Mouse (Mus musculus) stomach, embryonic 15.5 days (tissue): ENCODE measurements at regions not wholly inside any gene's neighbourhood (a gene's known extent, or its start where the extent isn't known, plus 50 kb on each side); places are given as distances from the start of the nearest gene placed in this dataset.
A peak's percentile ranks its signal among the peaks of the same experiment; 100 is the strongest.

Experiments used
- ATAC-seq: fragments of 200-750 bp; cut with Nextera tagmentation; 2 replicates; pipeline ENCODE4 v1.8.0; 2017; ENCODE audit warnings: low read depth, moderate number of reproducible peaks, moderate TSS enrichment; ENCODE audit not compliant: insufficient read depth, low FRiP score
- H3K27ac ChIP-seq: fragments of 300-500 bp; sonication (generic); 2 replicates; pipeline ENCODE4 v1.5.1; 2015; ENCODE audit warnings: mild to moderate bottlenecking, inconsistent platforms
- H3K27me3 ChIP-seq: fragments of 300-500 bp; sonication (generic); replicated peaks from 2 replicates; pipeline ENCODE4 v1.6.1; 2015; ENCODE audit warnings: inconsistent platforms
- H3K36me3 ChIP-seq: fragments of 300-500 bp; sonication (generic); 2 replicates; pipeline ENCODE4 v1.6.1; 2015; ENCODE audit warnings: inconsistent platforms
- H3K4me1 ChIP-seq: fragments of 300-500 bp; sonication (generic); 2 replicates; pipeline ENCODE4 v1.6.1; 2015; ENCODE audit warnings: inconsistent platforms
- H3K4me2 ChIP-seq: fragments of 300-500 bp; sonication (generic); 2 replicates; pipeline ENCODE4 v1.6.1; 2015; ENCODE audit warnings: mild to moderate bottlenecking, inconsistent platforms
- H3K4me3 ChIP-seq: fragments of 300-500 bp; sonication (generic); replicated peaks from 2 replicates; pipeline ENCODE4 v1.5.1; 2015; ENCODE audit warnings: inconsistent platforms
- H3K9ac ChIP-seq: fragments of 300-500 bp; sonication (generic); 2 replicates; pipeline ENCODE4 v1.6.1; 2015; ENCODE audit warnings: inconsistent platforms
- H3K9me3 ChIP-seq: fragments of 300-500 bp; sonication (generic); 2 replicates; pipeline ENCODE4 v1.6.1; 2016; ENCODE audit warnings: inconsistent platforms
- WGBS: fragments of 180-500 bp; shearing (Covaris S2); methylation state at CpG from one replicate; pipeline ENCODE4 v1.1.7; 2015; 5-methylcytosine and 5-hydroxymethylcytosine counted together

DNA sequence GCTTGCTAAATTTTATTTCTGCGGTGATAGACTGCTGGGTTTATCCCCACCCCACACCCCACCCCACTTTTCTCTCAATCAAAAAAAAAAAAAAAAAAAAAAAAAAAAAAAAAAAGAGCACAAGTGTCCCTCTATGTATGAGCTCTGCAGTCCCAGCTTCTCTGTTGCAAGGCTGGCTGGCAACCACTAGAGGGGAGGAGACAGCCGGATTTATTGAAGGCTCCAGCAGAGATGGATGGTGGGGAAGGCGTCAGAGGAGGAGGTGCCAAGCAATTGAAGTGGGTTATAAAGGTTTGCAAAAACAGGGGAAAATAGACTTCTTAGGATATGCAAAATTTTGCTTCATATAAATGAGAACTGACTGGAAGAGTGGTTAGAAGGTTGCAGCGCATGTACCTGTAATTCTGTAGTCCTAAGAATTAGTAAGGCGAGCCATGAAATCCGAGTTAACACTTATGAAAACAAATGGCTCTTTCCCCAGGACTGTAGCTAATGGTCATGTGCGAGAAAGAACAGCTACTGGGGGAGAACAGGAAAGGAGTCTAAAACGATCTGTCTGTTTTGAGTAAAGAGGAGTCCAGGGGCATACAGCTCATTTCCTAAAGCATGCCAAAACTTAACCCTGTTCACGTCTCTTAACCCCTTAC, 885.1 kb upstream of the Pou3f3 start:
- Histone ChIP-seq H3K27ac (no peak overlapping the region), H3K4me3 (no peak overlapping the region), H3K36me3 (no peaks in the 10 kb centered on the region), H3K9me3 (no peaks in the 10 kb centered on the region), H3K4me2 (peak overlapping the region; percentile 40), H3K27me3 (no peaks in the 10 kb centered on the region), H3K4me1 (no peaks in the 10 kb centered on the region), H3K9ac (no peak overlapping the region)
- WGBS: 11% methylated on average over 9 of the region's 9 CpGs
- ATAC-seq: no peak

GRCm38 (mm10) chr1:41811130-41811529, 884.4 kb upstream of the Pou3f3 start:
- H3K4me3 ChIP-seq: no peak overlapping the region
- no peak for ATAC-seq
- H3K4me2 ChIP-seq: no peak overlapping the region
- H3K9ac ChIP-seq: no peak overlapping the region
- no peaks in the 10 kb centered on the region for H3K4me1 ChIP-seq
- H3K9me3 ChIP-seq: no peaks in the 10 kb centered on the region
- H3K27ac ChIP-seq: no peak overlapping the region
- WGBS: 64% methylated on average over 3 of the region's 3 CpGs
- H3K27me3 ChIP-seq: no peaks in the 10 kb centered on the region
- H3K36me3 ChIP-seq: no peaks in the 10 kb centered on the region

DNA sequence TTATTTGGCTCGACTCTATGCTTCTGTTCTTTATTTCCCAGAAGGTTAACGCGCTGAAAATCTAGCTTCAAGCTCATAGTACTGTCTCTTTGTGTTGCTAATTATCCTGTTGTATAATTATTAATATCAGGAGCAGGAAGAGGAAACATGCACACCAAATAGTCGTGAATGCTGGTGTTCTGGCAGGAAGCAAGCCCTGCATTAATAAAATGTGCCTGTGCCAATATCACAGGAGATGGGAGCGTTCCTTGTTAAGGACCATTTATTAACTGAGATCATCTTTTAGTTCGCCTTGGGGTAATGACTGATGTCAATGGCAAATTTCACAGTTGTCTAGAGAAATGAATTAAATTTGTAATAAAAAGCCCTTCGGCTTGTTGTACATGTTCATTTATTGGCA, 883.5 kb upstream of the Pou3f3 start:
- 68% methylated on average over 7 of the region's 7 CpGs for WGBS
- Histone ChIP-seq H3K4me3 (no peak overlapping the region), H3K9me3 (no peaks in the 10 kb centered on the region), H3K4me1 (no peaks in the 10 kb centered on the region), H3K36me3 (no peaks in the 10 kb centered on the region), H3K27ac (no peak overlapping the region), H3K27me3 (no peaks in the 10 kb centered on the region), H3K4me2 (no peak overlapping the region), H3K9ac (no peak overlapping the region)
- ATAC-seq: no peak

DNA sequence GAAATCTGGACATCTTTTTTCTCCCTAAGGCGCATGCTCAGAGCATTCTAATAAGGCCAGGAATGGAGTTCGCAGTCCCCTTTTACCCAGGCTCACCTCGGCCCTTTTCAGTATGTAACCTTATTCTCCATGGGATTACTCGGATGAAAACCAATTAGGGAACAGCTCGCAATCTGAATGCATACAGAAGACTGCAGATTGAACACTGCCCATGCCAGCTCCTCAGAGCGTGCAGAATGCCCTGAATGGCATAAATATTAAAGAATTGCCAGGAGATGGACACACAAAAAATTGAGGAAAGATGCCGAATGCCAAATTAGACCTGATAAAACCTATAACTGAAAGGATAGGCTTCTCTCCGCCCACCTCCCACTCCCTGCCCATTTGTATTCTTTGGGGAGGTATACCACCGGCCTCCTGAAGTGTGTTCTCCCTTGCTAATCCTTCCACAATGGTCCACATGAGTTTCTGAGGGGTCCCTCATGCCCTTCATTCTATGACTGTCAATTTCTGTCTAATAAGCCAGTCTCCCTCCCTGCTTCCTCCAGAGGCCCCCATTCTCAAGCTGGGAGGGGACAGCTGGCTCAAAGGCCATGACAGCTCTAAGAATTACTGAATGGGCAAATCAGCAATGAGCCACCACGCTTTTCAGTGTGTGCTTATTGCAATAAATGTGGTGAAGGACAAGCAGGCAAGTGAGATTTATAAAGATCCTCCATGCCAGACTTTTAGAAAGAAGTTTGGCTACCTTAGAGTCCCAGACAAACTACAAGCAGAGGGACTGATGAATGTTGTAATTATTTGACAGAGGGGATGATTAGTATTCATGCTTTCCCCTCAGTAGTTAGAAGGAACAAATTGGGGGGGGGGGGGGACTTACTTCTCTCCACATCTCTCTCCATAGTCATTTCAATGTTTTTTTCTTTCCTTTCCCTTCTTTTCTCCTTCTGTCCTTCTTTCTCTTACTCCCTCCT, 881.2 kb upstream of the Pou3f3 start:
- Histone ChIP-seq H3K27ac (no peak overlapping the region), H3K9me3 (no peaks in the 10 kb centered on the region), H3K27me3 (no peaks in the 10 kb centered on the region), H3K4me1 (no peaks in the 10 kb centered on the region), H3K36me3 (no peaks in the 10 kb centered on the region), H3K4me3 (no peak overlapping the region), H3K9ac (no peak overlapping the region), H3K4me2 (no peak overlapping the region)
- no peak for ATAC-seq
- 81% methylated on average over 10 of the region's 10 CpGs for WGBS

DNA sequence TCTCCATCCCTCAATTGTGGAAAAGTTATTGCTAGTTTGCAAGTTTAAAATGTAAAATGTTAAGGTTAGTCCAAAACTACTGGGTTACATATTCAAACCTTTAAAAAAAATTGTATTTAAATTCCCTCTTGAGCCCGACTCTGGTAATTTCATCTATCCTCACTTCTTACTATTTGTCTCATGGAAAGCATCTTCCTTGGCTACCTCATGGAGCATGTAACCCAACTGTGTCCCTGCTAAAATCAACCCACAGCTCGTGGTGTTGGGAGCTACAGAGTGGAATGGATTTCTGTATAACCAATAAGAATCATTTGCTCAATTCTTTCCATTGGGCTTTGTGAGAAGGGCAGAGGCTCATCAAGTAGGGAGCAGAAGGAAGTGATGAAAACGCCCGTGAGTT, 880.5 kb upstream of the Pou3f3 start:
- WGBS: 81% methylated on average over 4 of the region's 4 CpGs
- ATAC-seq: no peak
- H3K36me3 ChIP-seq: no peaks in the 10 kb centered on the region
- H3K27me3 ChIP-seq: no peaks in the 10 kb centered on the region
- H3K4me2 ChIP-seq: no peak overlapping the region
- H3K27ac ChIP-seq: no peak overlapping the region
- no peak overlapping the region for H3K4me3 ChIP-seq
- H3K4me1 ChIP-seq: no peaks in the 10 kb centered on the region
- no peaks in the 10 kb centered on the region for H3K9me3 ChIP-seq
- no peak overlapping the region for H3K9ac ChIP-seq

- H3K27me3 ChIP-seq: no peaks in the 10 kb centered on the region
- H3K4me2 ChIP-seq: no peak overlapping the region
- no peak overlapping the region for H3K9ac ChIP-seq
- H3K9me3 ChIP-seq: no peaks in the 10 kb centered on the region
- 79% methylated on average over 5 of the region's 5 CpGs for WGBS
- H3K27ac ChIP-seq: no peak overlapping the region
- H3K36me3 ChIP-seq: no peaks in the 10 kb centered on the region
- H3K4me1 ChIP-seq: no peaks in the 10 kb centered on the region
- H3K4me3 ChIP-seq: no peak overlapping the region
- no peak for ATAC-seq
Measured at GRCm38 (mm10) chr1:41822742-41823141, 872.8 kb upstream of the Pou3f3 start.

DNA sequence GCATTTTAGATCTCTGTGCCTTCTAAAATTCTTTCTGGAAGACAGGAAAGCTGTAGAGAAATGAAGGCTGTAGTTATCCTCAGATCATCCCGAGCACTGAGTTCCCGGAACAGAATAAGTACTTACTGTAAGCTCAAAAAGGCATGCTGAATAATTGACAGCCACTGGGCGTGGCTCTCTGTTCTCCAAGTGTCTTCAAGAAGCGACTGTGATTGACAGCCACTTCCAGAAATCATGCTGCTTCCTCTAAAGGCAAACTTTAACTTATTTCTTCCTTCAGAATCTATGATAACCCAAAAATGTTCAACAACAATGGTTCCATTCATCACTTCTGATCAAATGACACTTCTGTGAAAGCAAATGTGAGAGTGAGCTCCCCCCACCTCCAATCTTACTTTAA, 870.3 kb upstream of the Pou3f3 start:
- H3K36me3 ChIP-seq: no peaks in the 10 kb centered on the region
- H3K9ac ChIP-seq: no peak overlapping the region
- H3K27ac ChIP-seq: no peak overlapping the region
- H3K4me1 ChIP-seq: no peaks in the 10 kb centered on the region
- no peaks in the 10 kb centered on the region for H3K27me3 ChIP-seq
- WGBS: 80% methylated on average over 4 of the region's 4 CpGs
- no peak overlapping the region for H3K4me2 ChIP-seq
- no peak for ATAC-seq
- no peaks in the 10 kb centered on the region for H3K9me3 ChIP-seq
- no peak overlapping the region for H3K4me3 ChIP-seq

DNA sequence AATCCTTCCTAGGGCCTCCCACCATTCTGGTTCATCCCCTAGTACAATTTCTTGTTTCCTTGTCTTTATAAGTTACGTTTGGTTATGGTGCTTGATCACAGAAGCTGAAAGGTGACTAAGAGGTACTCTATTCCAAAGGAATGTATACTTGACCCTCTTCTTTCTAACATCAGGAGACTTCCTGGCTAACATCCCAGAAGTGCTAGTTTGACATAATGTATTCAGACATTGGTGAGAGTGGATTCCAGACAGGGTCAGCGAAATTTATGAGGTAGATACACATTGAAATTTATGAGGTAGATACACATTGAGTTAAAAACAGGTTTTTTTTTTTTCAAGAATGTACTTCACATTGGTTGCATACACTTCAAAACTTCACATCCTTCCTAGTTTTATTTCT, 863.9 kb upstream of the Pou3f3 start:
- no peaks in the 10 kb centered on the region for H3K36me3 ChIP-seq
- no peak overlapping the region for H3K9ac ChIP-seq
- no peak for ATAC-seq
- H3K4me1 ChIP-seq: no peaks in the 10 kb centered on the region
- 58% methylated on average over 2 of the region's 2 CpGs for WGBS
- H3K27me3 ChIP-seq: no peaks in the 10 kb centered on the region
- no peak overlapping the region for H3K4me2 ChIP-seq
- H3K9me3 ChIP-seq: no peaks in the 10 kb centered on the region
- H3K27ac ChIP-seq: no peak overlapping the region
- no peak overlapping the region for H3K4me3 ChIP-seq
